Mouse (Mus musculus): ENCODE data around the gene Apc2. TPM values are rescaled to one million over a fixed set of nuclear protein-coding genes. Genes with fewer than 3 reads are reported as not detected.

The Apc2 gene
- polyA plus RNA-seq, 1 experiment, result 52.2 TPM

DNA sequence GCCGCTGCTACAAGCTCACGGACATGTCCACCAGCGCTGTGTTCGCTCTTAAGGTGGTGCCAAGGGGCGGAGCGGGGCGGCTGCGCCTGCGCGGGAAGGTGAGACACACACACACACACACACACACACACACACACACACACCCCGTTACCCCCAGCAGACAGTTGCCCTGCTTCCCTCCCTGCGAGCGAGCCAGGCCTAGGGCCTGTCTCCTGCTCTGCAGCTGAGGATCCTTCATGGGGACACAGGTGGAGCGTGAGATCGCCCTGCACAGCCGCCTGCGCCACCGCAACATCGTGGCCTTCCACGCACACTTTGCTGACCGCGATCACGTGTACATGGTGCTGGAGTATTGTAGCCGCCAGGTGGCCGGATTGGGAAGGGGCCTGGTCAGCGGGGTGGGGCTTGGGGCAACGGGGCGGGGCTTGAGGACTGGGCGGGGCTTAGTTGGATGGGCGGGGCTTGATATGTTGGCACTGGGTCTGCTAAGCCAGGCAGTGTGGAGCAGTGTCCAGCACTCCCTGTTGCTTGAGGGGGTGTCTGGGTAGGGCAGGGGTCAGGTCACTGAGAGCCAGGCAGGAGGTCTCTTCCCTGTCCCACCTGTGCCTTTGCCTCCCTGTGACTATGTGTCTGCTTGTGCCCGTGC lies 62.3 kb downstream of the Apc2 start:
- no peak for DNase-seq (ENCODE audit: extremely low spot score in 1 of 2, low spot score in 1 of 2)

DNA sequence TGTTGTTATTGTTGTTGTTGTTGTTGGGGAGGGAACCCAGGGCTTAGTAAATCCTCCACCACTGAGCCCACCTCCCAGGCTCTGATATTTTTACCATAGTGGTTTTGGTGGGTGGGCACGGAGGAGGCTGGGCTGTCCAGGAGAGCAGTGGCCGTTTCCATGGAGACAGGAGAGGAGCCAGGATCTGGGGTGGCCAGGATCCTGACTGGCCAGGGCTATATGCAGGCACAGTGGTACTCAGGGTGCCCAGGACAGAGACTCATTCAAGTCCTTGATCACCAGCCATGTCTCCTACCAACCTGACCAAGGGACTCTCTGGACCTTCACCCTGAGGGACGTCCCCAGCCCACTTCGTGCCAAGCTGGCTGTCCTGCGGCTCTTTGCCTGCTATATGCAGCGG lies 68.0 kb downstream of the Apc2 start:
- DNase-seq (ENCODE audit: extremely low spot score in 1 of 2, low spot score in 1 of 2), result no peak

DNA sequence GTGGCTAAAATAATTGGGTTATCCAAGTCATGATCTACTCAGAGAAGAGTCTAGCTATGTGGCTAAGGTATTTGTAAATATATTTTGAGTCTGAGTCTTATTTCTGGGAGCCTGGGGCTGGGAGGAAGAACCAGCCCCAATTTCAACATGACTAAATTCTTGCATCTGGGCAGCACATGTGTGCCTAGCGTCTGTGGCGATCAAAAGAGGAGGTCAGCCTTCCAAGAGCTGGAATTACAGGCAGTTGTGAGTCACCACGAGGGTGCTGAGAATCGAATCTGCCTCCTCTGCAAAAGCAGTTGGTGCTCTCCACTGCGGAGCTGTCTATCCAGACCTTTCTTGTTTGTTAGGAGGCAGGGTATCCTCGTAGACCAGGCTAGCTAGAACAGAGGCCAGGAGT lies 70.0 kb downstream of the Apc2 start:
- DNase-seq (ENCODE audit: extremely low spot score in 1 of 2, low spot score in 1 of 2), result no peak

Other genes starting within 250 kb of the Apc2 start
- 867 and 914 TPM in 2 replicates for gene Gpx4, start 248.8 kb upstream of the Apc2 start, polyA plus RNA-seq (2012; rRNA removed)
- 26.6 TPM in 2 replicates for gene Sbno2, start 190.4 kb upstream of the Apc2 start, polyA plus RNA-seq (2012; rRNA removed)
- gene Stk11, start 180.2 kb upstream of the Apc2 start, polyA plus RNA-seq (2012; rRNA removed), result 93.8 and 96.3 TPM in 2 replicates
- 606 and 673 TPM in 2 replicates for gene Atp5d, start 157.3 kb upstream of the Apc2 start, polyA plus RNA-seq (2012; rRNA removed)
- gene Cbarp, start 155.1 kb upstream of the Apc2 start, polyA plus RNA-seq (2012; rRNA removed), result 252 and 288 TPM in 2 replicates
- 36.5 and 43.7 TPM in 2 replicates for gene Midn, start 147.7 kb upstream of the Apc2 start, polyA plus RNA-seq (2012; rRNA removed)
- gene Cirbp, start 130.0 kb upstream of the Apc2 start, polyA plus RNA-seq (2012; rRNA removed), result 212 and 226 TPM in 2 replicates
- 14.3 and 15.8 TPM in 2 replicates for gene 1600002K03Rik, start 123.0 kb upstream of the Apc2 start, polyA plus RNA-seq (2012; rRNA removed)
- 8.2 and 10.2 TPM in 2 replicates for gene Efna2, start 116.5 kb upstream of the Apc2 start, polyA plus RNA-seq (2012; rRNA removed)
- 32.4 and 37.9 TPM in 2 replicates for gene Mum1, start 69.5 kb upstream of the Apc2 start, polyA plus RNA-seq (2012; rRNA removed)
- gene Ndufs7, start 46.9 kb upstream of the Apc2 start, polyA plus RNA-seq (2012; rRNA removed), result 380 and 448 TPM in 2 replicates
- 29.1 and 31.9 TPM in 2 replicates for gene Gamt, start 35.0 kb upstream of the Apc2 start, polyA plus RNA-seq (2012; rRNA removed)
- 76.6 and 86.3 TPM in 2 replicates for gene Dazap1, start 34.5 kb upstream of the Apc2 start, polyA plus RNA-seq (2012; rRNA removed)
- 2,217 and 2,507 TPM in 2 replicates for gene Rps15, start 3.5 kb upstream of the Apc2 start, polyA plus RNA-seq (2012; rRNA removed)
- gene 2310011J03Rik, start 24.6 kb downstream of the Apc2 start, polyA plus RNA-seq (2012; rRNA removed), result 41.6 and 44.3 TPM in 2 replicates
- gene Pcsk4, start 33.5 kb downstream of the Apc2 start, polyA plus RNA-seq (2012; rRNA removed), result 9.4 TPM in 2 replicates
- 4.9 and 6.0 TPM in 2 replicates for gene Reep6, start 34.0 kb downstream of the Apc2 start, polyA plus RNA-seq (2012; rRNA removed)
- gene Adamtsl5, start 52.4 kb downstream of the Apc2 start, polyA plus RNA-seq (2012; rRNA removed), result 5.6 and 7.3 TPM in 2 replicates
- gene Plk5, start 60.5 kb downstream of the Apc2 start, polyA plus RNA-seq (2012; rRNA removed), result 24.9 and 33.3 TPM in 2 replicates
- 17.2 and 17.7 TPM in 2 replicates for gene Mex3d, start 91.7 kb downstream of the Apc2 start, polyA plus RNA-seq (2012; rRNA removed)
- gene Mbd3, start 103.6 kb downstream of the Apc2 start, polyA plus RNA-seq (2012; rRNA removed), result 200 and 215 TPM in 2 replicates
- gene Uqcr11, start 110.9 kb downstream of the Apc2 start, polyA plus RNA-seq (2012; rRNA removed), result 1,306 and 1,773 TPM in 2 replicates
- 33.5 and 34.2 TPM in 2 replicates for gene Tcf3, start 137.7 kb downstream of the Apc2 start, polyA plus RNA-seq (2012; rRNA removed)
- gene Onecut3, start 198.9 kb downstream of the Apc2 start, polyA plus RNA-seq (2012; rRNA removed), result 0.02 and 0.04 TPM in 2 replicates
- 0.22 and 0.25 TPM in 2 replicates for gene Atp8b3, start 243.1 kb downstream of the Apc2 start, polyA plus RNA-seq (2012; rRNA removed)